9 mouse cellular contexts compared by ENCODE assay signal in the genomic region with DNA sequence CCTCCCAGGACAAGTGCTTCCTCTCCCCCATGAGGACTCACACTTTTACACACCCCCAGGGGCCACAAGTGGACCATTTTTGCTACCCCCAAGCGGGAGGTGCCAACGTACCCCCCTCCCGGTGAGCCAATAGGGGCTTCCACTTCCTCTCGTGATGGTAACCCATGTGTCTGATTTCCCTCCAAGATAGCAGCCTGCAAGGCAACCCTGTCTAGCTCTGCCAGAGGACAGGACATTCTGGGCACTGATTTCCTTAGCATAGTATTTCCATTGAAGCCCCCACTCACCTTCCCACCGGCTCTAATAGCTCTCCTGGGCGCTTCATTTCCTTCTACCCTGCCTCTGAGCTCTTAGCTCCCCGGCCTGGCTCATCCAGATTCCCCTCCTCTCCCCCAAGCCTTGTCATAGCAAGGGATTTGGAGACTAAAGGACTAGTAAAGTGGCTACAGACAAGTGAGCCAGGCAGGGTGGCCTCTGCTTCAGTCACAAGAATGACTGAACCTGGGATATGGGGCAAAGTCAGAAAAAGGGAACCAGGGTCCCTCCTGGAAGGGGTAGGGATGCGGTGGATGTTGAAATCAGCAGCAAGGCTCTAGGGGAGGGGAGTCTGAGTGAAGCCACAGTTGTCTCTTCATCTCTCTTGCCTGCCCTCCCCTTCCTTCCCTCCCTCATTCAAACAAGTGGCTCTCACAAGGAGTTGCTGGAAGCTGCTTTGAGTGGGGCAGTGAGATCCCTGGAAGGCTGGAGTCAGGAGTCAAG. TPM values are rescaled to one million over a fixed set of nuclear protein-coding genes. Genes with fewer than 3 reads are reported as not detected.
DNase-seq lines count a peak whose midpoint lies in the region; ATAC-seq lines count a peak whose summit lies in the region.
"Had no signal": no experiment of that assay in that cellular context is flagged by ENCODE, and none has a peak within 500 bp of the region (broad histone marks: within the 10 kb centered on the region; RNA-seq: fewer than 3 reads in every experiment).

No protein-coding gene starts in this region.

- peak overlapping the region; percentile 62 for H3K4me2 ChIP-seq in kidney, embryonic 15.5 days
- peak overlapping the region; percentile 58 for H3K4me2 ChIP-seq in forebrain, embryonic 12.5 days
- peak overlapping the region; percentile 60 for H3K4me2 ChIP-seq in limb, embryonic 13.5 days (replicated peaks)
- peak overlapping the region; percentile 67 for H3K4me2 ChIP-seq in neural tube, embryonic 11.5 days (ENCODE audit: low read depth)

- 14% methylated on average over 8 of the region's 8 CpGs for WGBS in kidney, embryonic 15.5 days
- 5% methylated on average over 8 of the region's 8 CpGs for WGBS in forebrain, embryonic 12.5 days
- 5% methylated on average over 8 of the region's 8 CpGs for WGBS in limb, embryonic 13.5 days
- 5% methylated on average over 8 of the region's 8 CpGs for WGBS in neural tube, embryonic 11.5 days

- H3K27ac ChIP-seq in kidney, embryonic 15.5 days: no peak overlapping the region
- H3K27ac ChIP-seq in forebrain, embryonic 12.5 days: no peak overlapping the region
- no peak overlapping the region for H3K27ac ChIP-seq in limb, embryonic 13.5 days
- peak overlapping the region; percentile 1; the same call in 1 of the 2 replicates for H3K27ac ChIP-seq in neural tube, embryonic 11.5 days (ENCODE audit: low read depth, low read length)

- ATAC-seq in kidney, embryonic 15.5 days (replicated peaks; ENCODE audit: low FRiP score): no peak
- no peak for ATAC-seq in forebrain, embryonic 12.5 days (ENCODE audit: low FRiP score)
- no peak for ATAC-seq in limb, embryonic 13.5 days (ENCODE audit: low FRiP score, low read depth)
- ATAC-seq in neural tube, embryonic 11.5 days (ENCODE audit: insufficient read depth, low FRiP score, low TSS enrichment): no peak

- H3K9me3 ChIP-seq in kidney, embryonic 15.5 days (replicated peaks): no peaks in the 10 kb centered on the region
- no peaks in the 10 kb centered on the region for H3K9me3 ChIP-seq in forebrain, embryonic 12.5 days
- no peaks in the 10 kb centered on the region for H3K9me3 ChIP-seq in limb, embryonic 13.5 days
- no peaks in the 10 kb centered on the region for H3K9me3 ChIP-seq in neural tube, embryonic 11.5 days (ENCODE audit: control insufficient read depth, low read length)

- no peak for DNase-seq in kidney, postnatal 10 days
- DNase-seq in neural tube, embryonic 11.5 days (ENCODE audit: low spot score): no peak
- no peak for DNase-seq in gastrocnemius, postnatal 4 days (ENCODE audit: low spot score in 2 of 2)
- DNase-seq in left cerebral cortex, adult 18-20 months (ENCODE audit: low spot score in 2 of 2): no peak
- DNase-seq in yolk sac, embryonic 10.5 days (ENCODE audit: low spot score): no peak

- H3K4me3 ChIP-seq in kidney, embryonic 15.5 days (replicated peaks): peak overlapping the region; percentile 23
- H3K4me3 ChIP-seq in forebrain, embryonic 12.5 days (replicated peaks): peak overlapping the region; percentile 33
- peak overlapping the region; percentile 29; the same call in 1 of the 2 replicates for H3K4me3 ChIP-seq in limb, embryonic 13.5 days
- H3K4me3 ChIP-seq in neural tube, embryonic 11.5 days (ENCODE audit: low read depth, low read length): peak overlapping the region; percentile 38; the same call in 1 of the 2 replicates

- peaks cover 76% of the 10 kb centered on the region for H3K27me3 ChIP-seq in kidney, embryonic 15.5 days
- H3K27me3 ChIP-seq in forebrain, embryonic 12.5 days: peaks cover 97% of the 10 kb centered on the region
- peaks cover 100% of the 10 kb centered on the region for H3K27me3 ChIP-seq in limb, embryonic 13.5 days
- peaks cover 35% of the 10 kb centered on the region for H3K27me3 ChIP-seq in neural tube, embryonic 11.5 days (ENCODE audit: control insufficient read depth, insufficient read depth, low read length)

- H3K4me1 ChIP-seq in kidney, embryonic 15.5 days: peaks cover 94% of the 10 kb centered on the region
- peaks cover 89% of the 10 kb centered on the region for H3K4me1 ChIP-seq in forebrain, embryonic 12.5 days
- peaks cover 77% of the 10 kb centered on the region for H3K4me1 ChIP-seq in limb, embryonic 13.5 days
- peaks cover 67% of the 10 kb centered on the region for H3K4me1 ChIP-seq in neural tube, embryonic 11.5 days (ENCODE audit: control insufficient read depth, insufficient read depth, low read length)

- no peak overlapping the region for H3K9ac ChIP-seq in kidney, embryonic 15.5 days
- H3K9ac ChIP-seq in forebrain, embryonic 12.5 days: no peak overlapping the region; the same call in none of the 2 replicates
- peak overlapping the region; percentile 35; the same call in 1 of the 2 replicates for H3K9ac ChIP-seq in limb, embryonic 13.5 days
- peak overlapping the region; percentile 56 for H3K9ac ChIP-seq in neural tube, embryonic 11.5 days (ENCODE audit: low read length)

- no peaks in the 10 kb centered on the region for H3K36me3 ChIP-seq in kidney, embryonic 15.5 days
- H3K36me3 ChIP-seq in forebrain, embryonic 12.5 days (replicated peaks): no peaks in the 10 kb centered on the region
- H3K36me3 ChIP-seq in limb, embryonic 13.5 days: no peaks in the 10 kb centered on the region
- no peaks in the 10 kb centered on the region for H3K36me3 ChIP-seq in neural tube, embryonic 11.5 days (ENCODE audit: control insufficient read depth, insufficient read depth, low read length)

RNA-seq across cellular contexts. Expression of a gene that starts 0.7 kb away (rescaled TPM):
- 1.5 and 2.1 TPM in 2 replicates for polyA plus RNA-seq in kidney, embryonic 15.5 days (2015; fragmentation: Nextera tagmentation; extraction: Ambion mirVana)
- 6.4 and 8.2 TPM in 2 replicates for polyA plus RNA-seq in forebrain, embryonic 12.5 days (2016; fragmentation: Nextera tagmentation; extraction: Ambion mirVana)
- polyA plus RNA-seq in limb, embryonic 13.5 days (2015; fragmentation: Nextera tagmentation; extraction: Ambion mirVana): 0.65 and 0.80 TPM in 2 replicates
- 2.3 and 2.9 TPM in 2 replicates for polyA plus RNA-seq in neural tube, embryonic 11.5 days (2014; fragmentation: Nextera tagmentation; extraction: Ambion mirVana)
- total RNA-seq in gastrocnemius, postnatal 4 days (2021): under 1 TPM in 1 of 2 experiments, not detected in 1; 0.13 TPM
- total RNA-seq in left cerebral cortex, adult 18-20 months (2021): 10 to 100 TPM; 16.2 to 19.6 TPM
- total RNA-seq: neutrophil, adult 5-6 weeks had no signal

RNA-seq across cellular contexts. Expression of a gene that starts 13.8 kb away (rescaled TPM):
- 74.7 and 78.7 TPM in 2 replicates for polyA plus RNA-seq in kidney, embryonic 15.5 days (2015; fragmentation: Nextera tagmentation; extraction: Ambion mirVana)
- polyA plus RNA-seq in forebrain, embryonic 12.5 days (2016; fragmentation: Nextera tagmentation; extraction: Ambion mirVana): 54.8 and 55.8 TPM in 2 replicates
- polyA plus RNA-seq in limb, embryonic 13.5 days (2015; fragmentation: Nextera tagmentation; extraction: Ambion mirVana): 70.1 and 71.8 TPM in 2 replicates
- polyA plus RNA-seq in neural tube, embryonic 11.5 days (2014; fragmentation: Nextera tagmentation; extraction: Ambion mirVana): 62.5 and 64.2 TPM in 2 replicates
- 10 to 100 TPM; 43.5 to 49.3 TPM for total RNA-seq in gastrocnemius, postnatal 4 days (2021)
- total RNA-seq in left cerebral cortex, adult 18-20 months (2021): 10 to 100 TPM; 67.1 to 70.4 TPM

RNA-seq across cellular contexts. Expression of a gene that starts 29.6 kb away (rescaled TPM):
- 35.5 and 40.6 TPM in 2 replicates for polyA plus RNA-seq in kidney, embryonic 15.5 days (2015; fragmentation: Nextera tagmentation; extraction: Ambion mirVana)
- polyA plus RNA-seq in forebrain, embryonic 12.5 days (2016; fragmentation: Nextera tagmentation; extraction: Ambion mirVana): 21.6 and 25.8 TPM in 2 replicates
- 37.5 and 37.7 TPM in 2 replicates for polyA plus RNA-seq in limb, embryonic 13.5 days (2015; fragmentation: Nextera tagmentation; extraction: Ambion mirVana)
- polyA plus RNA-seq in neural tube, embryonic 11.5 days (2014; fragmentation: Nextera tagmentation; extraction: Ambion mirVana): 27.1 and 27.2 TPM in 2 replicates
- 10 to 100 TPM; 47.6 to 51.6 TPM for total RNA-seq in gastrocnemius, postnatal 4 days (2021)
- 10 to 100 TPM; 87.2 to 93.6 TPM for total RNA-seq in left cerebral cortex, adult 18-20 months (2021)

RNA-seq across cellular contexts. Expression of a gene that starts 29.8 kb away (rescaled TPM):
- polyA plus RNA-seq in kidney, embryonic 15.5 days (2015; fragmentation: Nextera tagmentation; extraction: Ambion mirVana): 0.63 and 1.2 TPM in 2 replicates
- polyA plus RNA-seq in forebrain, embryonic 12.5 days (2016; fragmentation: Nextera tagmentation; extraction: Ambion mirVana): 20.8 and 24.1 TPM in 2 replicates
- polyA plus RNA-seq in limb, embryonic 13.5 days (2015; fragmentation: Nextera tagmentation; extraction: Ambion mirVana): 0.83 and 0.97 TPM in 2 replicates
- 12.3 and 13.7 TPM in 2 replicates for polyA plus RNA-seq in neural tube, embryonic 11.5 days (2014; fragmentation: Nextera tagmentation; extraction: Ambion mirVana)
- total RNA-seq in gastrocnemius, postnatal 4 days (2021): under 1 TPM; 0.78 to 0.93 TPM
- total RNA-seq in left cerebral cortex, adult 18-20 months (2021): 100 to 1,000 TPM in 1 of 2 experiments, 10 to 100 TPM in 1; 93.8 to 107 TPM

RNA-seq across cellular contexts. Expression of a gene that starts 56.7 kb away (rescaled TPM):
- 67.2 and 80.1 TPM in 2 replicates for polyA plus RNA-seq in kidney, embryonic 15.5 days (2015; fragmentation: Nextera tagmentation; extraction: Ambion mirVana)
- polyA plus RNA-seq in forebrain, embryonic 12.5 days (2016; fragmentation: Nextera tagmentation; extraction: Ambion mirVana): 31.8 and 36.8 TPM in 2 replicates
- 85.1 and 86.4 TPM in 2 replicates for polyA plus RNA-seq in limb, embryonic 13.5 days (2015; fragmentation: Nextera tagmentation; extraction: Ambion mirVana)
- 44.8 and 48.3 TPM in 2 replicates for polyA plus RNA-seq in neural tube, embryonic 11.5 days (2014; fragmentation: Nextera tagmentation; extraction: Ambion mirVana)
- 100 to 1,000 TPM; 203 to 213 TPM for total RNA-seq in gastrocnemius, postnatal 4 days (2021)
- 10 to 100 TPM; 26.6 to 29.6 TPM for total RNA-seq in left cerebral cortex, adult 18-20 months (2021)
- total RNA-seq: neutrophil, adult 5-6 weeks had no signal

Comparison
In these comparisons a context has a peak if more than half of its experiments do, and no peak if none do; other contexts are left out.
1. H3K9ac ChIP-seq: peak in limb, embryonic 13.5 days (single experiment) and neural tube, embryonic 11.5 days (single experiment); none in kidney, embryonic 15.5 days (single experiment) and forebrain, embryonic 12.5 days (single experiment).
2. Peak in every context shown above with its lines, with median percentiles within 50 percentile points of each other: H3K4me2 ChIP-seq and H3K4me3 ChIP-seq.